Mouse (Mus musculus): ENCODE measurements around the gene Tex19.2. TPM values are rescaled to one million over a fixed set of nuclear protein-coding genes. Genes with fewer than 3 reads are reported as not detected.
A peak's percentile ranks its signal among the peaks of the same experiment; 100 is the strongest.

Tex19.2 gene
- not detected for total RNA-seq (2021)
- long read RNA-seq, experiment 1: 0 reads
- long read RNA-seq, experiment 2: 0 reads

DNA sequence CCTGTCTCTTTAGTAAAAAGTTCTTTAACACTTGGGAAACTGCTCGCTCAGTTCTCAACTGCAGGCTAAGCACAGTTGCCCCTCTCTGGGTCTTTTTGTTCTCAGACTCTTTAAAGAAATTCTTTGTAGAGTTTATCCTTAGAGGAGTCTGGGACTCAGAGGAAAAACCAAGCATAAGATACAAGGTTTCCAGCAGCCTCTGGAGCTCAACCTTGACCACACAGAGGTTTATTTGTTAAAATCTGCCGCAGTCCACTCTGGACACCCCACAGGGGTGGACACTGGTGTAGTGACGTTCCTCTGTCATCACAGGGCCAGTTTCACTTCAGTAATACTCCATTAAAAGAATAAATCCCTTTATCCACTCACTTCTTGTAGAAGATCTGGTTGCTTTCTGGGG is at the start of gene Tex19.2:
Tex19.2 (minus strand) TSS at position 101 of the 400 bp plus-strand sequence.
- intact Hi-C loops (cut with DNase I): no loop called here
- DNase-seq (ENCODE audit: low spot score in 2 of 2): no peak

- intact Hi-C loops (cut with DNase I): no loop called here
- no peak for DNase-seq (ENCODE audit: low spot score in 2 of 2)
Measured at GRCm38 (mm10) chr11:121163751-121164150, 45.3 kb upstream of the Tex19.2 start.

GRCm38 (mm10) chr11:121160636-121161346 is 42.3 kb upstream of the Tex19.2 start:
- intact Hi-C loops (cut with DNase I): no loop called here
- DNase-seq (ENCODE audit: low spot score in 2 of 2): no peak

- DNase-seq (ENCODE audit: low spot score in 2 of 2): no peak
Measured at GRCm38 (mm10) chr11:121159971-121160370, 41.5 kb upstream of the Tex19.2 start, which contains the start of gene Uts2r. Gene Uts2r (plus strand): TSS chr11:121160271.

GRCm38 (mm10) chr11:121156411-121156891 is 38.0 kb upstream of the Tex19.2 start:
- intact Hi-C loops (cut with DNase I): no loop called here
- peak in 1 of 2 experiments; percentile 10 for DNase-seq (ENCODE audit: low spot score in 2 of 2)

More at GRCm38 (mm10) chr11:121159971-121160370, 41.5 kb upstream of the Tex19.2 start, which contains the start of gene Uts2r:
- intact Hi-C loops (cut with DNase I): no loop called here

GRCm38 (mm10) chr11:121154203-121154602 is 35.7 kb upstream of the Tex19.2 start:
- intact Hi-C loops (cut with DNase I): no loop called here
- no peak for DNase-seq (ENCODE audit: low spot score in 2 of 2)

DNA sequence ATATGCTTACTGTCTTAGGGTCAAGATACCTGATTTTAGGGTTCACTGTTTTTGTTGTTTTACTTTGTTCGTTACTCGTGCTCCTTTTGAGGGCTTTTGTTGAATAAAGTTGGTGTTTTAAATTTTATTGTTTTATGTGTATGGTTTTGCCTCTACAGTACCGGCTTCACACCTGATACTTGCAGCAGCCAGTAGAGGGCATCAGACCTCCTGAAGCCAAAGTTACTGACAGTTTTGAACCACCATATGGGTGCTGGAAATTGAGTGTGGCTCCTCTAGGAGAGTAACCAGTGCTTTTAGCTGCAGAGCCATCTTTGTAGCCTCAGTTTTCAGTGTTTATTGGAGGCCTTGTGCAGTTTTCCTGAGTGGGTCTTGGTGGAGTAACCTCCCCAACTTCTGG is 29.7 kb upstream of the Tex19.2 start:
- intact Hi-C loops (cut with DNase I): no loop called here

DNA sequence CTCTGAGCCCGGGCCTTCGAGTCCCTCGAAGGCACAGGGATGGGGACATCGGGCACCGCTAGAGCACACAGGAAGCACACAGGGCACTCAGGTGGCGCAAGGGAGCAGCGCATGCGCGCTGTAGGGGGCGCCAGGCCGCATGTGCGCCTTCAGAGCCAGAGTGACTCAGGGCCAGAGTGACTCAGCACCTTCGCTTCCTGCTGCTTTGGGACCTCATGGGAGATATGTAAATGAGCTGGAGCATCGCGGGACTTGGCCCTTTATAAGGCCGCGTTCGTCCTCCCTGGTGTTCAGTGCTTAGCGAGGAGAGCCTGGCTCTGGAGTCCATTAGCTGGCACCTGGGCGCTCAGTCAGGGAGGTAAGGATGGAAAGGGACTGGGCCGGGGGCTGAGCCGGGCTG is 27.4 kb upstream of the Tex19.2 start, which contains the start of gene Tex19.1:
Tex19.1 (plus strand) TSS at position 279 of the 400 bp plus-strand sequence.
- no peak for DNase-seq (ENCODE audit: low spot score in 2 of 2)
- intact Hi-C loops (cut with DNase I): no loop called here

More for the DNA sequence above, 29.7 kb upstream of the Tex19.2 start:
- no peak for DNase-seq (ENCODE audit: low spot score in 2 of 2)

DNA sequence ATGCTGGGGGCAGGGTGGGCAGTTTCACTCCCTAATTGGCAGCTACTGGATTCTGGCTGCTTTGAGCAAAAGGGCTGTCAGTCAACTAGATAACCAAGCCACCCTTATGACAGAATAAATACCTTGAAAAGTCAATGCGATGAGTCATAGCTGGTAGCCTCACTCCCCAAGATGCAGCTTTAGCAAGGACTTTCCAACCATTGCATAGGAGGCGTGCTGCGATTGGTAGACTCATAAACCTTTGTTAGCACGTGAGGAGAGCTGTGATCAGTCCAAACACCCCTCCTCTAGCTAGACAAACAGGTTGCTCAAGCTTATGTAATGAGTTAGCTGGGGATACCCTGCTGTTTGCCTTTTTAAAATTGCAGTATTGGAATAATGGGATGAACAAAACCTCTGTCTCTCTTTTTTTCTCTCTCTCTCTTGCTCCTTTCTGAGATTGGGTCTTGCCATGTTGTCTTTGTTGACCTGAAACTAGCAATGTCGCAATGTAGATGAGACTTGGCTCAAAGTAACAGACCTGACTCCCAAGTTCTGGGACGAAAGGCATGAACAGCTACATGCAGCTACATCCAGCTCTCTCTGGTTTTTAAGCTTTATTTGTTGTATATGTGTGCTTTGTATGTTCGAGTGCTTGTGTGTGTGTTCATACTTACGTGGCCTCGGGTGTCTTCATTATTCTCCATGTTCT is 25.0 kb upstream of the Tex19.2 start:
- intact Hi-C loops (cut with DNase I): no loop called here
- DNase-seq (ENCODE audit: low spot score in 2 of 2): no peak

- intact Hi-C loops (cut with DNase I): no loop called here
- no peak for DNase-seq (ENCODE audit: low spot score in 2 of 2)
Measured at GRCm38 (mm10) chr11:121138732-121139131, 20.3 kb upstream of the Tex19.2 start.

GRCm38 (mm10) chr11:121137682-121138081 is 19.2 kb upstream of the Tex19.2 start:
- intact Hi-C loops (cut with DNase I): no loop called here
- no peak for DNase-seq (ENCODE audit: low spot score in 2 of 2)

DNA sequence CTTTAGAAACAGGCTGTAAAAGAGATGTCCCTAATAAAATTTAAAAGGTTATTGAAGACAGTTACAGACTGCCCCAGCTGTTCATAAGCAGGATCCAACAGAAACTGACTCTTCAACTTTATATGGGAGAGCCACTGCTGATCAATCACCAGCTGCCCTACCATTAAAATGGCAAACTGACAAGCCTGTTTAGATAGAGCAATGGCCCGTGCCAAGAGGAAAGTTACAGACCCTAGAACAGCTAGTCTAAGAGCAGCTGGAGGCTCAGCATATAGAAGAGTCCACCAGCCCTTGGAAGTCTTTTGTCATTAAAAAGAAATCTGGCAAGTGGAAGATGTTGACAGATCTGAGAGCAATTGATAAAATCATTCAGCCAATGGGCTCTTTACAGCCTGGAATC is 16.1 kb upstream of the Tex19.2 start:
- DNase-seq (ENCODE audit: low spot score in 2 of 2): no peak
- intact Hi-C loops (cut with DNase I): no loop called here

DNA sequence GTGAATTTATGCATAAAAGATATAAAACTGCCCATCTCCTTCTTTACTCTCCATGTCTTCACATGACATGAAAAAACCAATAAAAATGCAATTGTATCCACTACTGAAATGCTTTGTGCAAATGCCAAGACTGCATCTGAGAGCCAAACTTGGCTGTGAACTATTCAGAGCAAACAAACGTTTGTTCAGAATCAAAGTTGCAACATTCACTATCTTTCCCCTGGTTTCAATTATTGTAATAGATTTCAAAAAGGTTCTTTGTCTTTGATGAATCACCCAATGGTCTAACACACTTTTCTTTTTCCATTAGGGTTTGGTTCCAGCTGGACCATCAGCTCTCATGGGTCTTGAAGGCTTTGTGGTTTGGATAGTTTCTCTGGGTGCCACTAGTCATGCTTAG is 11.1 kb upstream of the Tex19.2 start:
- intact Hi-C loops (cut with DNase I): no loop called here
- no peak for DNase-seq (ENCODE audit: low spot score in 2 of 2)

- intact Hi-C loops (cut with DNase I): no loop called here
- no peak for DNase-seq (ENCODE audit: low spot score in 2 of 2)
Measured at GRCm38 (mm10) chr11:121127441-121127840, 9.0 kb upstream of the Tex19.2 start.

GRCm38 (mm10) chr11:121126395-121126794 is 7.9 kb upstream of the Tex19.2 start:
- intact Hi-C loops (cut with DNase I): no loop called here
- no peak for DNase-seq (ENCODE audit: low spot score in 2 of 2)

DNA sequence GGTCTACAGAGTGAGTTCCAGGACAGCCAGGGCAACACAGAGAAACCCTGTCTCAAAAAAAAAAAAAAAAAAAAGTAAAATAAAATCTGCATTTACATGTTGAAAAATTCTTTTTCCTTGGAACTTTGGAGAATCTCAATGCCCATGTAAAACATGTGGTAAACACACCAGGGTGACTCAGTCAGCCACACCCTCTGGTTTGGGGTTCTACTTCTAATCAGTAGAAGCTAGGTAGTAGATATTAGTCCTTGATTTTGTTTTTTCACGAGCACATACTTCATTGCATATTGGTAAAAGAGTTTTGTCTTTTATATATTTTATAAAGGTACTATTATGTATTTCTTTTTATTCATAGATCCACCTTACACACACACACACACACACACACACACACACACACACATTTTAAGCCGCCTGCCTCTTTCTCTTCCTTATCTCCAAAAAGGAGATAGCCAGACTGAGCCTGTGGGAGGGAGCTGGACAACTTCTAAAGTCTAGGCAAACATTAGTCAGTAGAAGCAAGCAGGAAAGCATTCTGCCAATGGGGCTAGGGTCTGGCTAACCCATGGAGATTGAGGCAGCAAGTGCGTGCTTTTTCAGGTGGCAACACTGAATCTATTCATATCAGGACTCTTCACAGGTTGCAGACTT is 7.2 kb upstream of the Tex19.2 start:
- no peak for DNase-seq (ENCODE audit: low spot score in 2 of 2)
- intact Hi-C loops (cut with DNase I): no loop called here

DNA sequence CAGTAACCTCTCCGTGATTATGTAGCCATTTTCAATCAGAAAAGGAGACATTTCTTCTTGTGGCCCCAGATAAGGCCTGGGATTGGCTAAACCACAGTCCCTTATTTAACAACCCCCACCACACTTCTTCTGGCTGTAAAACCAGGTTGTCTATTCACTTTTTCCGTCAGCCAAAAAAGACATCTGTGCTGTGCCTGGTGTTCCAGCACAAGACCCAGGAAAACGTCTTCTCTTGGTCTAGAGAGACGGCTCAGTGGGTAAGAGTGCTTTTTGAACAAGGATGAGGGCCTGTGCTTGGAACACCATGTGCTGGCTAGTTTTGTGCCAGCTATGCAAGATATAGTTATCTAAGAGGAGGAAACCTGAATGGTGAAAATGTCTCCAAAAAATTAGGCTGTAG is 5.0 kb upstream of the Tex19.2 start:
- peak in 1 of 2 experiments; percentile 15 for DNase-seq (ENCODE audit: low spot score in 2 of 2)
- intact Hi-C loops (cut with DNase I): no loop called here

DNA sequence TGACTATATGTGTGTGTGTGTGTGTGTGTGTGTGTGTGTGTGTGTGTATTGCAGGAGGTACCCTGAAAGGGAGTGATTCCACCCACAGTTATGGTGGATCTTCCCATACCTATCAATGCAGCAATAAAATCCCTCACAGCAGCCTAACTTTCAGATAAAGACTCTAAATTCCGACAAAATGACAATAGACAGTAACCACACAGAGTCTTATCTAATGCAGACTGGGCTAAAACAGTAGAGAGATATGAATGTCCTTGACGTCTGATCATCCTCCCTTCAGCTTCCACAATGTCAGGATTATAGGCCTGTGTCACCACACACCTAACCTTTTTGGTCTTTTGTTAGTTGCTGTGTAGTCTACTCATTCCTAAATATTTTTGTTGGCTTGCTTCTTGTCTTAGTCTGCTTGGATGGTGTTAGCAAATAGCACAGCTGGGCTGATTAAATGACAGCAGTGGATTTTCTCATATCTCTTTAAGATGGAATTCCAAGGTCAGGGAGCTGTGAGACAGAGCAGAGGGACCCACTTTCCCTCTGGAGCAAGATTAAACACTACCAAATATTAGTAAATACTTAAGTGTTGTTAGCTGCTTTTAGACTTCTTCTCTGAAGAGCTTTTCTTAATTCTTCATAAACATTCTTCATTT is 3.7 kb upstream of the Tex19.2 start:
- no peak for DNase-seq (ENCODE audit: low spot score in 2 of 2)
- intact Hi-C loops (cut with DNase I): no loop called here

GRCm38 (mm10) chr11:121121151-121121550 is 2.7 kb upstream of the Tex19.2 start:
- DNase-seq (ENCODE audit: low spot score in 2 of 2): no peak
- intact Hi-C loops (cut with DNase I): no loop called here

DNA sequence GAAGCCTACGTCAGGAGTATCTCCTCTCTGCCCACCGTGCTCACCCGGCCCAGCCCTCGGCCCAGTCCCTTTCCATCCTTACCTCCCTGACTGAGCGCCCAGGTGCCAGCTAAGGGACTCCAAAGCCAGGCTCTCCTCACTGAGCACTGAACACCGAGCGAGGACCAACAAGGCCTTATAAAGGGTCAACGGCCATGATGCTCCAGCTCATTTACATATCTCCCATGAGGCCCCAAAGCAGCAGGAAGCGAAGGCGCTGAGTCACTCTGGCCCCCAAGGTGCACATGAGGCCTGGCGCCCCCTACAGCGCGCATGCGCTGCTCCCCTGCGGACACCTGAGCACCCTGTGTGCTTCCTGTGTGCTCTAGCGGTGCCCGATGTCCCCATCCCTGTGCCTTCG is 371 bp downstream of the Tex19.2 start:
- intact Hi-C loops (cut with DNase I): no loop called here

More for the DNA sequence above, 371 bp downstream of the Tex19.2 start:
- DNase-seq (ENCODE audit: low spot score in 2 of 2): no peak
